Mouse (Mus musculus): Measurements from ENCODE around the gene Cdkn1b. TPM values are rescaled to one million over a fixed set of nuclear protein-coding genes. Genes with fewer than 3 reads are reported as not detected.

The Cdkn1b gene
- 15.3 and 16.7 TPM in 2 replicates for polyA plus RNA-seq (2016; fragmentation: Nextera tagmentation; extraction: Ambion mirVana)

DNA sequence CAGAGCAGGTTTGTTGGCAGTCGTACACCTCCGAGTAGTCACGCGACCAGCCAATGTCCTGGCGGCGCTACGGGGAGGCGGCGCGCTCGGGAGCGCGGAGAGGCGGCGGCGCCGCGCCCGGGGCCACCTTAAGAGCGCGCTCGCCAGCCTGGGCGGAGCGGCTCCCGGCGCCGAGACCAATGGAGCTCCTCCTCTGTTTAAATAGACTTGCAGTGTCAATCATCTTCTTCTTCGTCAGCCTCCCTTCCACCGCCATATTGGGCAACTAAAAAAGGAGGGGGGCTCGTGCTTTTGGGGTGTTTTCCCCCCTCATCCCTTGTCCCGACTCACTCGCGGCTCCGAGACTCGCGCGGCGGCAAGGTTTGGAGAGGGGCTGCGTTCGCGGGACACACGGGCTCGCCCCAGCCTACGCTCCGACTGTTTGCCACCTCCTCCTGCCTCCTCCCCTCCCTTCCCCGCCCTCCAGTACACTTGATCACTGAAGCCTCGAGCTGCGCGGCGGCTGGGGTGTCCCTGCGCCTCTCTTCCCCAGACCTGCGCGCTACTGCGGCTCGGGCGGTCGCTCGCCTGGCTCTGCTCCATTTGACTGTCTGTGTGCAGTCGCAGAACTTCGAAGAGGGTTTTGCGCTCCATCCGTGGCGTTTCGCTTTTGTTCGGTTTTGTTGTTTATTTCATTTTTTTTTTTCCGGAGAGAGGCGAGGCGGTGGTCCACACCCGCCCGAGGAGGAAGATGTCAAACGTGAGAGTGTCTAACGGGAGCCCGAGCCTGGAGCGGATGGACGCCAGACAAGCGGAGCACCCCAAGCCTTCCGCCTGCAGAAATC, at the start of gene Cdkn1b:
TSS of gene Cdkn1b (plus strand) at position 212 of the 824 bp plus-strand sequence.
- DNase-seq (ENCODE audit: low spot score) = peak; percentile 92
- WGBS = under 1% methylated on average over 77 of the region's 77 CpGs

DNA sequence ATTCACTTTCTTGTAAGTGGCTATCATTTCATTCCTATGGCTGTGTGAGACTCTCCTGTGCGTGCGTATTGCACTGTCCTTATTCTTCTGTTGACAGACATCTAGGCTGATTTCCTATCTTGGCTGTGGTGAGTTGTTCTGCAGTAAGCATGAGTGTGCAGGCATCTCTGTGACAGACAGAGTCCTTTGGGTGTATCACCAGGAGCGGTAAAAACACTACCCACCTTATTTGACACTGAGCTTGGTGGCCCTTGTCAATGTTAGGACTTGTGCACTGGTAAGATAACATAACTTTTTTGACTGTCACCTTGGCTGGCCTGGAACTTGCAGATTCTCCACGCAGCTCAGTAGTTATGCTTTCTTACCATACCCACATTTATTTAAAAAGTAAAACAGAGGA, 49.3 kb upstream of the Cdkn1b start:
- no peak for DNase-seq (ENCODE audit: low spot score)
- no peaks in the 10 kb centered on the region for H3K9me3 ChIP-seq
- no peaks in the 10 kb centered on the region for H3K27me3 ChIP-seq (replicated peaks; ENCODE audit: low read depth, poor library complexity, severe bottlenecking)
- H3K4me3 ChIP-seq = no peak overlapping the region
- peaks cover 35% of the 10 kb centered on the region for H3K36me3 ChIP-seq (replicated peaks)
- 93% methylated on average over 4 of the region's 4 CpGs for WGBS
- no peak overlapping the region for H3K27ac ChIP-seq (replicated peaks)
- no peaks in the 10 kb centered on the region for H3K4me1 ChIP-seq

More for the DNA sequence above, at the start of gene Cdkn1b:
- Histone ChIP-seq H3K36me3 (replicated peaks) (peaks cover 25% of the 10 kb centered on the region), H3K9me3 (no peaks in the 10 kb centered on the region), H3K4me1 (peaks cover 59% of the 10 kb centered on the region), H3K27ac (replicated peaks) (peak within 1 kb of the TSS; percentile 98), H3K27me3 (replicated peaks; ENCODE audit: low read depth, poor library complexity, severe bottlenecking) (peaks cover 22% of the 10 kb centered on the region), H3K4me3 (peak within 1 kb of the TSS; percentile 95)

DNA sequence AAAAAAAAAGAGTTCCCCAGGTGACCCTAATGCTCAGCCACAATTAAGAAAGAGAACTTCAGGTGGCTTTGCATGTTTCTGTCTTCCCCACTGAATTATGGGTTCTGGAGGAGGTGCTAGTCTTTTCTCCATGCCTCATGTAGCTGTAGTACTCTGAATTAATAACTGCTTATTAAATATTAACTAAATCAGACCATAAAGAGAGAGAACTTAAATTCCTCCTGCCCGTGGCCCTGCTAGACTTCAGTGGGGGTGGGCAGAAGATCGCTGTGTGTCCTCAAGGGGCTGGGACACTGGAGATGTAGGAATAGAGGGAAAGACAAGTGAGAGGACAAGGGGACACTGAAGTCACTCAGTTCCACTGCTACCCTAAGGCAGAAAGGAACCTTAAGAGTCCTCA, 48.0 kb upstream of the Cdkn1b start:
- no peak overlapping the region for H3K27ac ChIP-seq (replicated peaks)
- WGBS = 86% methylated on average over 2 of the region's 2 CpGs
- H3K9me3 ChIP-seq = no peaks in the 10 kb centered on the region
- DNase-seq (ENCODE audit: low spot score) = no peak
- H3K4me3 ChIP-seq = no peak overlapping the region
- no peaks in the 10 kb centered on the region for H3K4me1 ChIP-seq
- no peaks in the 10 kb centered on the region for H3K27me3 ChIP-seq (replicated peaks; ENCODE audit: low read depth, poor library complexity, severe bottlenecking)
- H3K36me3 ChIP-seq (replicated peaks) = peaks cover 38% of the 10 kb centered on the region

DNA sequence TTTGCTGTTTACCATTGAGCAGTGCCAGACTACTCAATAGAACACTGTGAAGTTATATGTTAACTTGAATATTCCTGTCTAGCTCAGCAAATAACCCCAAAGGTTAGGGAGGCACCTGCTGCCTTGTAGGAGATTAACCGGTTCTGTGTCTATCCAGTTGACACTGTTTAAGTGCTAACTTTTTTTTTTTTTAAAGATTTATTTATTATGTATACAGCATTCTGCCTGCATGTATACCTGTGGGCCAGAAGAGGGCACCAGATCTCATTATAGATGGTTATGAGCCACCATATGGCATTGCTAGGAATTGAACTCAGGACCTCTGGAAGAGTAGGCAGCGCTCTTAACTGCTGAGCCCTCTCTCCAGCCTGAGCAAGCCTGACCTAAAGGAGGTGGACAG, 47.2 kb upstream of the Cdkn1b start:
- Histone ChIP-seq H3K9me3 (no peaks in the 10 kb centered on the region), H3K36me3 (replicated peaks) (peaks cover 31% of the 10 kb centered on the region), H3K27me3 (replicated peaks; ENCODE audit: low read depth, poor library complexity, severe bottlenecking) (no peaks in the 10 kb centered on the region), H3K27ac (replicated peaks) (no peak overlapping the region), H3K4me3 (no peak overlapping the region), H3K4me1 (no peaks in the 10 kb centered on the region)
- no peak for DNase-seq (ENCODE audit: low spot score)
- WGBS = 85% methylated on average over 2 of the region's 2 CpGs

DNA sequence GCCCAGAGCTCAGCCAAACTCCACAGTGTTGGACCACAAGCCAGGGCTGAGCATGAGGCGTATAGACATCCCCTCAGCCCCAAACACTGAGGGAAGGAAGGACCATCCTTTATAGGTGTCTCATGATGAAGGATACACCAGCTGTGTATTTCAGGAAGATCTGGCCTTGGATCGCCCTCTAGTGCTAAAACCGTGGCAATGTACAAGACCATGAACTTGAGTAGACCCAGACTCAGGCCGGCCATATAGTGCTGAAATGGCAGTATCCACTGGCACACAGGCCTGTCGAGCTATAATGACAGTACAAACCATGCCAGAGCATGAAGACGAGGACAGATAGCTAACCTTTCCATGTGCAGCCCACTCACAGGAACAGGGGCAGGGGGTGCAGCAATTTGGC, 43.4 kb upstream of the Cdkn1b start:
- Histone ChIP-seq H3K9me3 (no peaks in the 10 kb centered on the region), H3K4me1 (peaks cover 11% of the 10 kb centered on the region), H3K36me3 (replicated peaks) (peaks cover 3% of the 10 kb centered on the region; the same call in 1 of the 2 replicates), H3K27ac (replicated peaks) (no peak overlapping the region), H3K4me3 (no peak overlapping the region), H3K27me3 (replicated peaks; ENCODE audit: low read depth, poor library complexity, severe bottlenecking) (no peaks in the 10 kb centered on the region)
- DNase-seq (ENCODE audit: low spot score) = no peak
- WGBS = 86% methylated on average over 6 of the region's 6 CpGs

DNA sequence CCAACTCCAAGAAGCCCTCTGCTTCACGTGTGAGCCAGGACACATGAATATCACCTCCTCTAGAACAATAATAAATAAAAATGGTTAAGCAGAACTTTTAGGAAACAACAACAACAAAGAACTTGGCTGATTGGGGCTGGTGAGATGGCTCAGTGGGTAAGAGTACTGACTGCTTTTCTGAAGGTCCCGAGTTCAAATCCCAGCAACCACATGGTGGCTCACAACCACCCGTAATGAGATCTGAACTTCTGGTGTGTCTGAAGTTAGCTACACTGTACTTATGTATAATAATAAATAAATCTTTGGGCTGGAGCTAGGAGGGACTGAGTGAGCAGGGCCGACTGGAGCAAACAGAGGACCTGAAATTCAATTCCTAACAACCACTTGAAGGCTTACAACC, 42.9 kb upstream of the Cdkn1b start:
- H3K9me3 ChIP-seq = no peaks in the 10 kb centered on the region
- no peak overlapping the region for H3K27ac ChIP-seq (replicated peaks)
- 87% methylated on average over 4 of the region's 4 CpGs for WGBS
- H3K4me1 ChIP-seq = peaks cover 11% of the 10 kb centered on the region
- no peak overlapping the region for H3K4me3 ChIP-seq
- no peaks in the 10 kb centered on the region for H3K27me3 ChIP-seq (replicated peaks; ENCODE audit: low read depth, poor library complexity, severe bottlenecking)
- H3K36me3 ChIP-seq (replicated peaks) = peaks cover 7% of the 10 kb centered on the region; the same call in 1 of the 2 replicates
- no peak for DNase-seq (ENCODE audit: low spot score)

DNA sequence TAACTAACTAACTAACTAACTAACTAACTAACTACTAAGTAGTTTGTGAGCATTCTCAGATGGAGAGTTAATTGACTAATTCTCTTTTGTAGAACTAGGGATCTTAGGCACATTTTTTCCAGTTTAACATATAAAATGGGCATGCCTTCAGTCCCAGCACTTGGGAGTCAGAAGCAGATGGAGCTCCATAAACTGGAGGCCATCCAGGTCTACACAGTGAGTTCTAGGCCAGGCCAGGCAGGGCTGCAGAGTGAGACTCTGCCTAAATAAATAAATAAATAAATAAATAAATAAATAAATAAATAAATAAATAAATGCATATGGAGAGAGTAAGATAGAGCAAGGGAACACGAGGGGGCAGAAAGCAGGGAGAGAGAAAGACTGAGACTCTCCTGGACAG, 42.3 kb upstream of the Cdkn1b start:
- Histone ChIP-seq H3K4me1 (peaks cover 11% of the 10 kb centered on the region), H3K9me3 (no peaks in the 10 kb centered on the region), H3K27me3 (replicated peaks; ENCODE audit: low read depth, poor library complexity, severe bottlenecking) (no peaks in the 10 kb centered on the region), H3K27ac (replicated peaks) (no peak overlapping the region), H3K36me3 (replicated peaks) (peaks cover 8% of the 10 kb centered on the region; the same call in 1 of the 2 replicates), H3K4me3 (no peak overlapping the region)
- no peak for DNase-seq (ENCODE audit: low spot score)
- 81% methylated on average over 1 of the region's 1 CpGs for WGBS

DNA sequence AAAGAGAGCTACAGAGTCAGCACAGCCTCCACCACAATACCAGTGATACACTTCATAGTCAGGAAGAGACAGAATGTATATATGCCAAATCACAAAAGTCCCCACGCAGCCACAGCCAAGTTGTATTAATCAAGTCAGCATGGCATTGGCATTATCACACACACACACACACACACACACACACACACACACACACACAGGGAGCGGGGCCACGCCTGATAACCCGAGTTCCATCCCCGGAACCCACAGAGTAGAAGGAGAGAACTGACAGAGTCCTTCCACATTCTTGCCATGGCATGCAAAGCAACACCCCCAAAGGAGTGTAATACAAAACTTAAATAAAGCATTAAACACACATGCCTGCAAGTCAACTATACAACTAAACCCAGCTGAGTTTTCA, 40.6 kb upstream of the Cdkn1b start:
- 89% methylated on average over 5 of the region's 5 CpGs for WGBS
- Histone ChIP-seq H3K36me3 (replicated peaks) (peaks cover 8% of the 10 kb centered on the region; the same call in 1 of the 2 replicates), H3K9me3 (no peaks in the 10 kb centered on the region), H3K27me3 (replicated peaks; ENCODE audit: low read depth, poor library complexity, severe bottlenecking) (no peaks in the 10 kb centered on the region), H3K27ac (replicated peaks) (no peak overlapping the region), H3K4me3 (no peak overlapping the region), H3K4me1 (peaks cover 11% of the 10 kb centered on the region)
- no peak for DNase-seq (ENCODE audit: low spot score)

DNA sequence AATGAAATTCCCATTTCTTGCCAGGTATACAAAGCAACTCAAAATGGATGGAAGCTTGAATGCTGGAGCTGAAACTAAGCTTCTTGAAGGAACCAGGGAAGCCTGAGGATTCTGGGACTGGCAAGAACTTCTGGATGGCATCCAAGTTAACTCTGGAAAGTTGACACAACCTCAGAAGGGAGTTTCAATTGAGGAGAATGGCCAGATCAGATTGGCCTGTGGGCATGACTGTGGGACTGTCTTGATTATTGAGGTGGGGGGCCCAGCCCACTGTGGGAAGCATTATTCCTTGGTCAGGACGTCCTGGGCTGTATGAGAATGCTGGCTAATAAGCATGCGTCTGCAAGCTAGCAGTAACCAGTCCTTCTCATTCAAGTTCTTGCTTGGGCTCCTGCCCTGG, 40.2 kb upstream of the Cdkn1b start:
- H3K27me3 ChIP-seq (replicated peaks; ENCODE audit: low read depth, poor library complexity, severe bottlenecking) = no peaks in the 10 kb centered on the region
- H3K36me3 ChIP-seq (replicated peaks) = peaks cover 8% of the 10 kb centered on the region; the same call in 1 of the 2 replicates
- H3K4me1 ChIP-seq = peaks cover 11% of the 10 kb centered on the region
- WGBS = 75% methylated on average over 2 of the region's 2 CpGs
- H3K4me3 ChIP-seq = no peak overlapping the region
- H3K9me3 ChIP-seq = no peaks in the 10 kb centered on the region
- no peak for DNase-seq (ENCODE audit: low spot score)
- H3K27ac ChIP-seq (replicated peaks) = no peak overlapping the region

DNA sequence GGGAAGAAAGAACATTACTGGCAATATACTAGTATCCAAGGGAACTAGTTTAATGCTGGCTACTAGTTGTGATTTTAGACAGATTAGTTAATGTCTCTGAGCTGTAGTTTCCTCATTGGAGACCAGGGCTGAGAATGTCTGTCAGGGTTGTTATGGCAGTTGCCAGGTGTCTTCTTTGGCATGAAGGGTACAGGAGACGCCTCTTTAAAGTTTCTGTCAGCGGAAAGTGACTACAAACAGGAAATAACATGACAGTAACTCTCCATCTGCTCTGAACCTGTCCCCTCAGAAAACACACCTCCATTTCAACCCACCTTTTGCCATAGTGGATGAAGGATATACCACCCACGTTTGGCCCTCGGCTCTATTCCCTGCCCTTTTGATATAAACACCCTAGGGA, 36.5 kb upstream of the Cdkn1b start:
- H3K4me1 ChIP-seq = peaks cover 37% of the 10 kb centered on the region
- peaks cover 5% of the 10 kb centered on the region; the same call in 1 of the 2 replicates for H3K36me3 ChIP-seq (replicated peaks)
- H3K4me3 ChIP-seq = no peak overlapping the region
- H3K27me3 ChIP-seq (replicated peaks; ENCODE audit: low read depth, poor library complexity, severe bottlenecking) = no peaks in the 10 kb centered on the region
- 87% methylated on average over 4 of the region's 4 CpGs for WGBS
- DNase-seq (ENCODE audit: low spot score) = no peak
- H3K27ac ChIP-seq (replicated peaks) = no peak overlapping the region
- H3K9me3 ChIP-seq = no peaks in the 10 kb centered on the region

DNA sequence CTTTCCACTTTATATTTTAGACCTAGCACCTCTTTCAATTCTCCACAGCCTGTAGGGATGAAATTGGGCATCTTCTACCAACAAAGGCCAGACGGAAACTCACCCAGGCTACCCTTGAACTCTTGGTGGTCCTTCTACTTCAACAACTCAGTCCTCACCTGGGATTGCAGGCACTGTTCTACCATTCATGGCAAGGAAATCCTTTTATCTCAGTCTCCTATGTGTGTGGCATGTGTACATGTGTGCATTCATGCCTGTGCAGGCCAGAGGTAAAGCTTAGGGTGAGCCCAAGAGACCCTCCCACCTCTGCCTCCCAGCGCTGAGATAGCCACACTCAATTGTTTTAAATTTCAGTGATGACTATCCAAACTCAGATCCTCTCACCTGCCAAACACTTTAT, 34.7 kb upstream of the Cdkn1b start:
- Histone ChIP-seq H3K4me1 (peaks cover 41% of the 10 kb centered on the region), H3K9me3 (no peaks in the 10 kb centered on the region), H3K4me3 (no peak overlapping the region), H3K36me3 (replicated peaks) (peaks cover 5% of the 10 kb centered on the region; the same call in 1 of the 2 replicates), H3K27ac (replicated peaks) (no peak overlapping the region), H3K27me3 (replicated peaks; ENCODE audit: low read depth, poor library complexity, severe bottlenecking) (no peaks in the 10 kb centered on the region)
- DNase-seq (ENCODE audit: low spot score) = no peak
- WGBS = 91% methylated on average over 2 of the region's 2 CpGs

DNA sequence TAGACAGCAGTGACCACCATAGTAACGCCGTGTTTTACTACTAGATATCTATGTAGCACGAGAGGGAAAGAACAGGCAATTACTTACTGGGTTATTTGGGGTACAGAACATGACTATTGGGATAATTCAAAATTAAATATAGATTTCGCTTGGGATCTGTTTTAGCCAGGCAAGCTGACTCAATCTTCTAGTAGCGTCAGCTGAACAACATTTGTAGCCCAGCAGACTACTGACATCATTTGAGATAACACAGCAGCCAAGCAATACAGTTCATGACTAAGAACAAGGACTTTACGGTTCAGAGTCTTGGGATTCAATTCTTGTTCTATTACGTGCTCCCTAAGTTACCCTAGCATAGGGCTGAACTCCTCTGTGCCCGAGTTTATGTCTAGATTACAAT, 33.7 kb upstream of the Cdkn1b start:
- Histone ChIP-seq H3K27me3 (replicated peaks; ENCODE audit: low read depth, poor library complexity, severe bottlenecking) (no peaks in the 10 kb centered on the region), H3K4me1 (peaks cover 35% of the 10 kb centered on the region), H3K9me3 (no peaks in the 10 kb centered on the region), H3K36me3 (replicated peaks) (peaks cover 5% of the 10 kb centered on the region; the same call in 1 of the 2 replicates), H3K4me3 (peak overlapping the region; percentile 61), H3K27ac (replicated peaks) (peak overlapping the region; percentile 60; the same call in 1 of the 2 replicates)
- no peak for DNase-seq (ENCODE audit: low spot score)
- 91% methylated on average over 8 of the region's 8 CpGs for WGBS

DNA sequence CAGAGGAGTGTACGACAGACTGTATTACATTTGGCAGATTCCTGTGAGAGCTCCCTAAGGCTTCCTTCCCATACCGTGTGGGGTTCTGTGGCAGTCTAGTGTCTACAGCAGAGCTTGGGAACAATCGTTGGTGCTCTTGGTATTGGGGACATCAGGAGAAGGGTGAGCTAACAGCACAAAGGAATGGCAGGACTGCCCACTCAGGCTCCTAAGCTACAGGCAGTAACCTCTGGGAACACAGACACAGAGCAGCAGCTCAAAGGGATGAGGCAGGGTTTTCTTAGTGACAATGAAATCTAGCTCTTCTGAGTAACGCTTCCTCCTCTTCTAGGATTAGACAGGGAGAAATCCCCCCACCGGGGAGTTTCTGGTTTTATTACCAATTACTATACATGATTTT, 33.2 kb upstream of the Cdkn1b start:
- no peaks in the 10 kb centered on the region for H3K9me3 ChIP-seq
- peaks cover 3% of the 10 kb centered on the region; the same call in 1 of the 2 replicates for H3K36me3 ChIP-seq (replicated peaks)
- peak overlapping the region; percentile 60 for H3K27ac ChIP-seq (replicated peaks)
- DNase-seq (ENCODE audit: low spot score) = no peak
- WGBS = 30% methylated on average over 5 of the region's 5 CpGs
- peak overlapping the region; percentile 61 for H3K4me3 ChIP-seq
- peaks cover 35% of the 10 kb centered on the region for H3K4me1 ChIP-seq
- H3K27me3 ChIP-seq (replicated peaks; ENCODE audit: low read depth, poor library complexity, severe bottlenecking) = no peaks in the 10 kb centered on the region

All from embryonic facial prominence, embryonic 10.5 days (tissue).